Mouse (Mus musculus) left cerebral cortex, postnatal 4 days (tissue): Measurements from ENCODE around the gene Dnase1l2. TPM values are rescaled to one million over a fixed set of nuclear protein-coding genes. Genes with fewer than 3 reads are reported as not detected.

Experiments used
- total RNA-seq, 2 experiments: library from RNA; stranded (reverse); gene quantifications; 2 replicates each; pipeline ENCODE4 v1.2.3; 2021

The Dnase1l2 gene
- total RNA-seq, 2 experiments from 2014 or later = 7.1 to 8.5 TPM

Other genes with a start within 250 kb of the Dnase1l2 start
- gene Tbc1d24, start 237.5 kb downstream of the Dnase1l2 start, total RNA-seq = 10 to 100 TPM; 82.8 to 91.5 TPM
- gene Ntn3, start 233.6 kb downstream of the Dnase1l2 start, total RNA-seq = 10 to 100 TPM; 15.8 to 16.4 TPM
- gene Tedc2, start 222.3 kb downstream of the Dnase1l2 start, total RNA-seq = 10 to 100 TPM; 12.6 to 13.7 TPM
- gene Ccnf, start 191.6 kb downstream of the Dnase1l2 start, total RNA-seq = 1 to 10 TPM; 9.1 to 9.8 TPM
- gene Abca17, start 92.0 kb downstream of the Dnase1l2 start, total RNA-seq = 1 to 10 TPM; 1.4 to 1.9 TPM
- 100 to 1,000 TPM; 109 to 114 TPM for gene Abca3, start 91.2 kb downstream of the Dnase1l2 start, total RNA-seq
- 100 to 1,000 TPM; 204 to 208 TPM for gene Rnps1, start 28.5 kb downstream of the Dnase1l2 start, total RNA-seq
- 10 to 100 TPM in 1 of 2 experiments, 1 to 10 TPM in 1; 9.4 to 11.5 TPM for gene Eci1, start 16.5 kb downstream of the Dnase1l2 start, total RNA-seq
- gene E4f1, start 27.2 kb upstream of the Dnase1l2 start, total RNA-seq = 10 to 100 TPM; 39.0 to 41.7 TPM
- gene Pgp, start 27.3 kb upstream of the Dnase1l2 start, total RNA-seq = 10 to 100 TPM; 45.3 to 45.9 TPM
- gene Bricd5, start 30.8 kb upstream of the Dnase1l2 start, total RNA-seq = under 1 TPM; 0.54 to 0.92 TPM
- gene Mlst8, start 36.0 kb upstream of the Dnase1l2 start, total RNA-seq = 10 to 100 TPM; 33.4 to 39.1 TPM
- gene Caskin1, start 45.5 kb upstream of the Dnase1l2 start, total RNA-seq = 100 to 1,000 TPM; 158 to 180 TPM
- 100 to 1,000 TPM; 166 to 172 TPM for gene Traf7, start 84.8 kb upstream of the Dnase1l2 start, total RNA-seq
- 10 to 100 TPM; 12.2 to 12.5 TPM for gene Rab26, start 91.1 kb upstream of the Dnase1l2 start, total RNA-seq
- gene Pkd1, start 106.7 kb upstream of the Dnase1l2 start, total RNA-seq = 10 to 100 TPM; 75.0 to 91.3 TPM
- 100 to 1,000 TPM; 152 to 158 TPM for gene Tsc2, start 189.5 kb upstream of the Dnase1l2 start, total RNA-seq
- gene Nthl1, start 189.6 kb upstream of the Dnase1l2 start, total RNA-seq = 1 to 10 TPM; 7.0 to 8.5 TPM
- gene Slc9a3r2, start 207.2 kb upstream of the Dnase1l2 start, total RNA-seq = 10 to 100 TPM; 40.2 to 43.6 TPM
- gene Npw, start 215.4 kb upstream of the Dnase1l2 start, total RNA-seq = under 1 TPM in 1 of 2 experiments, not detected in 1; 0.66 TPM
- gene Zfp598, start 226.6 kb upstream of the Dnase1l2 start, total RNA-seq = 10 to 100 TPM; 45.5 to 48.5 TPM
- 100 to 1,000 TPM; 164 to 176 TPM for gene Syngr3, start 246.8 kb upstream of the Dnase1l2 start, total RNA-seq